Mouse (Mus musculus) liver, adult 2 months (tissue): ENCODE measurements around the gene Dynlrb2.

Source experiments
- CTCF ChIP-seq: fragments of 200-500 bp; IDR thresholded peaks from 2 replicates; pipeline ENCODE4 v1.5.1; 2011; ENCODE audit warnings: low read depth, low read length, control low read depth
- POLR2A ChIP-seq: fragments of 200-500 bp; IDR thresholded peaks from 2 replicates; pipeline ENCODE4 v1.6.1; 2011; ENCODE audit warnings: low read length, control low read depth; ENCODE audit not compliant: insufficient read depth; ENCODE audit errors: extremely low read depth

GRCm38 (mm10) chr8:116538763-116539162 lies 34.0 kb downstream of the Dynlrb2 start:
- TF ChIP-seq CTCF (no peak), POLR2A (no peak)
